Mouse (Mus musculus): ENCODE measurements around the gene Ezh1.
A peak's percentile ranks its signal among the peaks of the same experiment; 100 is the strongest.

The Ezh1 gene

GRCm38 (mm10) chr11:101181961-101182360 lies 44.3 kb downstream of the Ezh1 start:
- DNase-seq (ENCODE audit: low spot score in 2 of 2), result no peak

DNA sequence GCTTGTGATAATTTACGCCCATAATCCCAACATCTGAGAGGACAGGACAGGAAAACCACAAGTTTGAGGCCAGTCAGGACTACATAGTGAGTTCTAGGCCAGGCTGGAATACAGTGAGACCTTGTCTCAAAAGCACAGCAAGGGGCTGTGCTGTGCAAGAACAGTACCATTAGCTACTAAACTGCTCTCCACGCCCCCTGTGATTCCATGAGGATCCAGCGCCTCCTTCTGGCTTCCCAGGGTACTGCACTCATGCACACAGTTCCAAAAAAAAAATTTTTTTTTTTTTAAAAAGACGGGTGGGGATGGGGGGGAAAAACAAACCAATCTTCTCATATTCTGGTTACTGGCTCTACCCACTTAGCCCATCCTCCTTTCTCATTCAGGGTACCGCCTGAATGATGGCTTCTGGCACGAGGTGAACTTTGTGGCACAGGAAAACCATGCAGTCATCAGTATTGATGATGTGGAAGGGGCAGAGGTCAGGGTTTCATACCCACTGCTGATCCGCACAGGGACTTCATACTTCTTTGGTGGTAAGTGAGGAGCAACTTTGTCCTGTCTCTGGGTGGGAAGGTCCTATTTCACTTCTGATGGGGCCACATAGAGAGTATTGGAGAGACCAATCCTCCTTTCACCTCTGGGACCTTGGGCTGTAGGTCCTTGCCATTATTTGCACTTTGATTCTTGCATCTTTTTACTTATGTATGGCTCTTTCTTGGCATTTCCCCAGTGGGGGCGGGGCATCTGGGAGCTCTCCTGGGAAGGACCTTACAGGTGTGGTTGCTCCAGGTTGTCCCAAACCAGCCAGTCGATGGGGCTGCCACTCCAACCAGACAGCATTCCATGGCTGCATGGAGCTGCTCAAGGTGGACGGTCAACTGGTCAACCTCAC lies 45.2 kb downstream of the Ezh1 start:
- DNase-seq (ENCODE audit: low spot score in 2 of 2), result peak in 1 of 2 experiments; percentile 82

- DNase-seq (ENCODE audit: low spot score in 2 of 2), result no peak
These were observed 46.0 kb downstream of the Ezh1 start for GRCm38 (mm10) chr11:101180261-101180660.

- no peak for DNase-seq (ENCODE audit: low spot score in 2 of 2)
These were observed 47.0 kb downstream of the Ezh1 start for GRCm38 (mm10) chr11:101179306-101179705.

DNA sequence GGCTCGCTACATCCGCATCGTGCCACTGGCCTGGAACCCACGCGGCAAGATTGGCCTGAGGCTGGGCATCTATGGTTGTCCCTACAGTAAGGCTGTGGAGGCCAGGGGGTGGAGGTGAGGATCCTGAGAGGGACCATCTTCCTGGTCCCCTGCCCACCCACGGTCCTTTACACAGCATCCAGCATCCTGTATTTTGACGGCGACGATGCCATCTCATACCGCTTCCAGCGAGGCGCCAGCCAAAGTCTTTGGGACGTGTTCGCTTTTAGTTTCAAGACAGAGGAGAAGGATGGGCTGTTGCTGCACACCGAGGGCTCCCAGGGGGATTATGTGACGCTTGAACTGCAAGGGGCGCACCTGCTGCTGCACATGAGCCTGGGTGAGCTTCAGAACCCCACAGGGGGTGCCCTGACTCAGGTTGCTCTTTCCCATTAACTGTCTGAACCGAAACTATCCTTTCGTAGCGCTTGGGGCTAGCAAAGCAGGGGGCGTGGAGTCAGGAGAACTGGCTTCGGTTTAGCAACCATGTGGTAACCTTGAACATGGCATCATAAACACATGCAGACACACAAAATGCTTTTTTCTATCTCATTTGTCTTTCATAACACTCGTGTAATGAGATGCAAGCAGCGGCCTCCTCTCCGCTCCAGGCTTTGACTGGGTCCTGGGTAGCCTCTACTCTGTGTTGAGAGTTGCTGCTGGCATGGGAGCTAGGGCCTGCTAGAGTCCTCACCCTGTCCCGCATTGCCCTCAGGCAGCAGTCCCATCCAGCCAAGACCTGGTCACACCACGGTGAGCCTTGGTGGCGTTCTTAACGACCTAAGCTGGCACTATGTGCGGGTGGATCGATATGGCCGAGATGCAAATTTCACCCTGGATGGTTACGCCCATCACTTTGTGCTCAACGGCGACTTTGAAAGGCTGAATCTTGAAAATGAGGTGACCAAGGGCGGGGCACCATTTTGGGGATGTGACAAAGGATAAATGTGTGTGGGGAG lies 47.9 kb downstream of the Ezh1 start:
- DNase-seq (ENCODE audit: low spot score in 2 of 2), result no peak

- DNase-seq (ENCODE audit: low spot score in 2 of 2), result no peak
These were observed 49.1 kb downstream of the Ezh1 start for GRCm38 (mm10) chr11:101176933-101177773.

DNA sequence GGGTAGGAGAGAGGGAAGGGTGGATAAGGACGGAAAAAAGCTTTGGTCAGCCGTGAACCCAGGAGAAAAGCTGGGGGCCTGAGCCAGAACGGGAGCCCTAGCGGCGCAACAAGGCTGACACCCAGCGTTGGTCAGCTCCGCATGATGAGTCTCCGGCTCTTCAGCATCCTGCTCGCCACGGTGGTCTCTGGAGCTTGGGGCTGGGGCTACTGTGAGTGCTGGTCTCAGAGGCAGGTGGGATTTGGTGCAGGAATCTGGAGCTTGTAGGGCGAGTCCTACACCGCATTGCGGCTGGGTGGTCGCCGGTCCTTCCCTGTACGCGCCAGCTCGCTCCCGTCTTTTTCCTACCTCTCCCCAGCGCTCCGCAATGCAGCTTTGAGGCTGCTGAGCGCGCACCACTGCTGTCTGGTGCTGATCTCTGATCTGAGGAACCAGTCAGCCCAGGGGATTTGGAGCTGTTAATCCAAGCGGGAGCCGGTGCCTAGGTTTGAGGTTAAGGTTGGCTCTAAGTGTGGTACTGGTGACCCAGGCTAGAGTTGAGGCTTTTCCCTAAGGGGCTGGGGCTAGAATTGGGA lies 50.1 kb downstream of the Ezh1 start:
- DNase-seq (ENCODE audit: low spot score in 2 of 2), result no peak

DNA sequence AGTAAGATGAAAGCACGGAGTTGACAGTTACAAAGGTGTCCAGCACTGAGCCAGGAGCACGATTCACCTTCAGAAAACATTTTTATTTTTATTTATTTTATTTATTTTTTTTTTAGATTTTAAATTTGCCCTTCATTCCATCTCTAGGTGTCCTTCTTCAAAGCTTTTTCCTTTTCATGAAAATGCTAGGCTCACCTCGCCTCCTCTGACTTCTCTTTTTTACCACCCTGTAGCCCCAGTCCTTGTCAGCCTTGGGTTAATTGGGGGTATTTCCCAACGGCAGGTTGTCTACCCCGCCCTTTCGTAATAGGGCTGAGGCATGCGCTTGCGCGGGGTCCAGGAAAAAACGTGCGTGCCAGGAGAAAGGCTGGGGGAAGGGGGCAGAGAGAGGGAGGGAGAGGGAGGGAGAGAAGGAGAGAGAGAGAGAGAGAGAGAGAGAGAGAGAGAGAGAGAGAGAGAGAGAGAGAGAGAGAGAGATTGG lies 50.6 kb downstream of the Ezh1 start:
- no peak for DNase-seq (ENCODE audit: low spot score in 2 of 2)

DNA sequence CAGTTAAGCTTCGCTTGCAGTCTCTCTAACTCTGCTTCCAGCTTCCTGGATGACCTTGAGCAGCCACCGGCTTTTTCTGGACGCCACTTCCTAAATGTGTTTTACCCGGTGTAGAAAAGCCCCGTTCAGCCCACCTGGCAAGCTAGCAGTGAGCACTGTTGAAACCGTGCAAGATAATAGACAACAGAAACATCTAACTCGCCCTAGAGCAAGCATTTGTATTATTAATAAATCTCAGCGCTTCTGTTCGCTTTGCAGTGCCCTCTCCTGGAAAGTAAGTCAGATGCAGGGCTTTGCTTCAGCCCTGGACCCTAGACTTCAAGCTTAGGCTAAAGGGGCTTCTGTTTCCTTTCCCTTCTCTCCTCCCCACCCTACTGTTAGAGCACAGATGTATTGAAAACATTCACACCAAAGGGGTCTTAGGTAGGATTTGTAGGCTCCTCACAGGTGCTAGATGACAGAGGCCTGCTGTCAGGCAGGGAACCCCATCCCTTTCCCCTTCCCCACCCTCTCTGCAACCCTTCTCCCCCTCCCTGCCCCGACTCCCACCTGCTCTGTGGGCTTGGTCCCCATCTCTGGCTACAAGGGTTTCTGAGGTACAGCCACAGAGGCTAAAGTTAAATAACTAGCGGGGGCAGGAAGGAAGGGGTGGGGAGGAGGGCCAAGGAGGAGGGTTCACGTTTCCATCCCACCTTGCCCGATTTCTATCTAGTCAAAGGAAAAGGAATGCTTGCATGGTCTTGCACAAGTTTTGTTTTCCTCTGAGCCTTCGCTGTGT lies 51.2 kb downstream of the Ezh1 start, which contains the start of gene Ccr10:
Gene Ccr10, minus strand, starts transcription at position 593 of the 778 bp plus-strand sequence.
- DNase-seq (ENCODE audit: low spot score in 2 of 2), result no peak

DNA sequence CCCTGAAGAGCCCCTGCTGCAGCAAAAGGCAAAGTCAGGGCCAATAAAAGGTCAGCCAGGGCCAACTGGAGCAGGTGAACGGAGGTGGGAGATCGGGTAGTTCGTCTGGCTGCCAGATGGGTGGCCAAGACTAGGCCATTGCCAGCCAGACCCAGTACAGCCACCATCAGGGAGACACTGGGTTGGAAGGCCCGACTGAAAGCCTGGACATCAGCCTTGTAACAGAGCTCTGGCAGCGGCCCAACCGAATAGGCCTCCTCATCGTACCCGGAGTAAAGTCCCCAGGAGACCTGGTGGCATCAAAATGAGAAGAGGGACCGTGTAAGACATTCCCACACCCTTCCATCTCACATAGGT lies 51.9 kb downstream of the Ezh1 start:
- no peak for DNase-seq (ENCODE audit: low spot score in 2 of 2)

- peak in 1 of 2 experiments; percentile 80 for DNase-seq (ENCODE audit: low spot score in 2 of 2)
These were observed 52.5 kb downstream of the Ezh1 start for GRCm38 (mm10) chr11:101173631-101174388.

DNA sequence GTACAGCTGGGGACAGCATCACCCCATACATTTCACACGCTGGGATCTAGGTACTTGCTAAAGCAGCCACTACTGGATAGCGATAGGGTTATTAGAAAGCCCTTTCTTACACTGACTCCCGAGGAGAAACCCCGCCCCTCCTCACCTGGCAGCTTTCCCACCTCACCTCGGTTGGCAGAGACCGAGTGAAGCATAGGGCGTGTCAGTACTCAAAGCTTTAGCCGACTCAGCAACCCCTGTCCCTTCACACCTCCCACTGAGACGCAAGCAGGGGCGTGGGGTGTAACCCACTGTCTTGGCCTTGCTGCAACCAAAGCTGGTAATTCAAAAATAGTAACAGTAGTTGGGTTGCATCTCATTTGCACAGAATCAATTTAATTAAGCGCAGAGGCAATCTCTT lies 53.2 kb downstream of the Ezh1 start:
- no peak for DNase-seq (ENCODE audit: low spot score in 2 of 2)

DNA sequence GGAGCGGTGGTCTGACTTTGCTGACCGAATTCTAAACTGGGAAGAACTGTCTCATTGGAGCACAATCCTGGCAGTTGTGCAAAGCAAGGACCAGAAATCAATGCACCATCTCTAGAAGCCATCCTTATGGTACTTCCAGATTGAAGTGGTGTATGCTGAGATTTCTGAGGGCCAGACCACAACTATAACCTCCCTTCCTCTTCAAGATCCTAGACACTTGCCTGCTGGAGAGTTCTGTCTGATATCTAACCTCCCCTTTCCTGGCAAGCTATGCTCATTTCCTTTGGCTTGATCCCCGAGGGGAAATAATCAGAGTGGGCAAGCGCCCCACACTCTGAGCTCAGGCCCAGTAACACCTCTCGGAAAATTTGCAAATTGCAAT lies 53.8 kb downstream of the Ezh1 start:
- no peak for DNase-seq (ENCODE audit: low spot score in 2 of 2)

GRCm38 (mm10) chr11:101171721-101172433 lies 54.4 kb downstream of the Ezh1 start:
- DNase-seq (ENCODE audit: low spot score in 2 of 2), result peak in 1 of 2 experiments; percentile 67

- DNase-seq (ENCODE audit: low spot score in 2 of 2), result peak; percentile 94 to 95
These were observed 55.3 kb downstream of the Ezh1 start, which contains the start of gene Plekhh3 for GRCm38 (mm10) chr11:101170811-101171610. Gene Plekhh3, minus strand, starts transcription at chr11:101171351.

- DNase-seq (ENCODE audit: low spot score in 2 of 2), result peak; percentile 78 to 80
These were observed 55.9 kb downstream of the Ezh1 start, which contains the start of gene Cntnap1 for GRCm38 (mm10) chr11:101170354-101170810. Gene Cntnap1, plus strand, starts transcription at chr11:101170523.

DNA sequence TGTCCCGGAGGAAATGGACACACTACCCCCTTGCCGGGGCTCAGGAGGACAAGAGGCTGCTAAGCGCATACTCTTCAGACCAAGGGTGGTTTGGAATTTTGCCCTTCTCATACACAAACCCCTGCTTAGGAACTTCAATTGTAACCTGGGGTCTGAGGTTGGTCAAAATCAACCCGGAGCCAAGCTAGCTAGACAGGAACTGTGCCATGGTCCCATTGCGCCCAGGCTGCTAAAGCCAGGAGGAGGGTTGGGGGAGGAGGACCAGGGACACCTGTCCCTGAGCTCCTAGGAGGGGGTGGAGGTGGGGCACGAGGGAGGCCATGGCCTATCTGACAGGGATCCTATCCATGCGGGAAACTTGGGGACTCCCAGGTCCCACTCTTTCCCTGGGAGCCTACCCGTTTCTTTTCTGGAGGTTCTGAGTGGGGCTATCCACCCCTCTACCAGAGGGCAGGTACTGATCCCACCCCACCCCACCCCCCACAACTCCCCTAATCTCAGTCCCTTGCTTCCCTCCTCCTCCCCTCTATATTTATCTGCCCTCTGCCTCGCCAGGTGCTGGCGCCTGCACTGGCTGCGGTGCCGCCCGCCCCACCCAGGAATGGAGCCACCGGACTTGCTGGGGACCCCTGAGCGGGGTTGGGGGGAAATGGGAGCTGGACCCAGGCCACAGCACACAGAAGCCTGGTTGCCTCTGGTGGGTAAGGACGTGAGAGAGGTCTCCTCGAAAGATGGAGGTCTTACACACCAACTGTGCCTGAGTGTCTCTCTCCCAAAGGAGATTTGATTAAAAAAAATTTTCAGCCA lies 56.8 kb downstream of the Ezh1 start:
- peak in 1 of 2 experiments; percentile 31 for DNase-seq (ENCODE audit: low spot score in 2 of 2)

Data from urinary bladder, postnatal 4 days (tissue).